Mouse (Mus musculus): ENCODE measurements around the gene Cdkn2aip. TPM values are rescaled to one million over a fixed set of nuclear protein-coding genes. Genes with fewer than 3 reads are reported as not detected.

Cdkn2aip gene
- total RNA-seq (2017), result 41.9 and 45.7 TPM in 2 replicates

- ATAC-seq (ENCODE audit: extremely low read depth, insufficient number of reproducible peaks, low FRiP score, poor library complexity, severe bottlenecking), result peak; percentile 72
Observed at GRCm38 (mm10) chr8:47713761-47714745, at the start of gene Cdkn2aip. Gene Cdkn2aip (minus strand): TSS chr8:47713932.

- ATAC-seq (ENCODE audit: extremely low read depth, insufficient number of reproducible peaks, low FRiP score, poor library complexity, severe bottlenecking), result no peak
Observed at GRCm38 (mm10) chr8:47763194-47763593, 49.5 kb upstream of the Cdkn2aip start.

- ATAC-seq (ENCODE audit: extremely low read depth, insufficient number of reproducible peaks, low FRiP score, poor library complexity, severe bottlenecking), result no peak
Observed at GRCm38 (mm10) chr8:47760685-47761084, 47.0 kb upstream of the Cdkn2aip start.

- ATAC-seq (ENCODE audit: extremely low read depth, insufficient number of reproducible peaks, low FRiP score, poor library complexity, severe bottlenecking), result no peak
Observed at GRCm38 (mm10) chr8:47760186-47760585, 46.5 kb upstream of the Cdkn2aip start.

- no peak for ATAC-seq (ENCODE audit: extremely low read depth, insufficient number of reproducible peaks, low FRiP score, poor library complexity, severe bottlenecking)
Observed at GRCm38 (mm10) chr8:47753121-47753520, 39.4 kb upstream of the Cdkn2aip start.

GRCm38 (mm10) chr8:47750096-47750495 lies 36.4 kb upstream of the Cdkn2aip start:
- ATAC-seq (ENCODE audit: extremely low read depth, insufficient number of reproducible peaks, low FRiP score, poor library complexity, severe bottlenecking), result no peak

GRCm38 (mm10) chr8:47749491-47749890 lies 35.8 kb upstream of the Cdkn2aip start:
- no peak for ATAC-seq (ENCODE audit: extremely low read depth, insufficient number of reproducible peaks, low FRiP score, poor library complexity, severe bottlenecking)

- ATAC-seq (ENCODE audit: extremely low read depth, insufficient number of reproducible peaks, low FRiP score, poor library complexity, severe bottlenecking), result no peak
Observed at GRCm38 (mm10) chr8:47746304-47746703, 32.6 kb upstream of the Cdkn2aip start.

GRCm38 (mm10) chr8:47745848-47746247 lies 32.1 kb upstream of the Cdkn2aip start:
- ATAC-seq (ENCODE audit: extremely low read depth, insufficient number of reproducible peaks, low FRiP score, poor library complexity, severe bottlenecking), result no peak

- ATAC-seq (ENCODE audit: extremely low read depth, insufficient number of reproducible peaks, low FRiP score, poor library complexity, severe bottlenecking), result no peak
Observed at GRCm38 (mm10) chr8:47744803-47745202, 31.1 kb upstream of the Cdkn2aip start.

- 0 out of 2 replicates have a peak, but pooled peaks have one; percentile 23 for ATAC-seq (ENCODE audit: extremely low read depth, insufficient number of reproducible peaks, low FRiP score, poor library complexity, severe bottlenecking)
Observed at GRCm38 (mm10) chr8:47743419-47743818, 29.7 kb upstream of the Cdkn2aip start.

GRCm38 (mm10) chr8:47742992-47743391 lies 29.3 kb upstream of the Cdkn2aip start:
- ATAC-seq (ENCODE audit: extremely low read depth, insufficient number of reproducible peaks, low FRiP score, poor library complexity, severe bottlenecking), result no peak

GRCm38 (mm10) chr8:47742372-47742771 lies 28.6 kb upstream of the Cdkn2aip start:
- no peak for ATAC-seq (ENCODE audit: extremely low read depth, insufficient number of reproducible peaks, low FRiP score, poor library complexity, severe bottlenecking)

GRCm38 (mm10) chr8:47737120-47737519 lies 23.4 kb upstream of the Cdkn2aip start:
- no peak for ATAC-seq (ENCODE audit: extremely low read depth, insufficient number of reproducible peaks, low FRiP score, poor library complexity, severe bottlenecking)

- ATAC-seq (ENCODE audit: extremely low read depth, insufficient number of reproducible peaks, low FRiP score, poor library complexity, severe bottlenecking), result no peak
Observed at GRCm38 (mm10) chr8:47729324-47729723, 15.6 kb upstream of the Cdkn2aip start.

GRCm38 (mm10) chr8:47726945-47727344 lies 13.2 kb upstream of the Cdkn2aip start:
- no peak for ATAC-seq (ENCODE audit: extremely low read depth, insufficient number of reproducible peaks, low FRiP score, poor library complexity, severe bottlenecking)

- no peak for ATAC-seq (ENCODE audit: extremely low read depth, insufficient number of reproducible peaks, low FRiP score, poor library complexity, severe bottlenecking)
Observed at GRCm38 (mm10) chr8:47721609-47722008, 7.9 kb upstream of the Cdkn2aip start.

GRCm38 (mm10) chr8:47718641-47719040 lies 4.9 kb upstream of the Cdkn2aip start:
- no peak for ATAC-seq (ENCODE audit: extremely low read depth, insufficient number of reproducible peaks, low FRiP score, poor library complexity, severe bottlenecking)

- peak; percentile 9; the same call in 1 of the 2 replicates for ATAC-seq (ENCODE audit: extremely low read depth, insufficient number of reproducible peaks, low FRiP score, poor library complexity, severe bottlenecking)
Observed at GRCm38 (mm10) chr8:47713171-47713663, 515 bp downstream of the Cdkn2aip start.

- no peak for ATAC-seq (ENCODE audit: extremely low read depth, insufficient number of reproducible peaks, low FRiP score, poor library complexity, severe bottlenecking)
Observed at GRCm38 (mm10) chr8:47708106-47708505, 5.6 kb downstream of the Cdkn2aip start.

Data from neutrophil, adult 5-6 weeks (primary cell).